Mouse (Mus musculus): ENCODE measurements around the gene Gm10721.
A peak's percentile ranks its signal among the peaks of the same experiment; 100 is the strongest.
"Not testable (repeated sequence)": the region's sequence is repeated elsewhere in the genome, so short reads cannot be mapped to it uniquely, and the experiment has no call there.

Gm10721 gene

GRCm38 (mm10) chr9:3025653-3026052, 12.7 kb downstream of the Gm10721 start:
- peak; percentile 76 to 95 for DNase-seq (ENCODE audit: low spot score in 2 of 2)

GRCm38 (mm10) chr9:3026136-3026535, 13.2 kb downstream of the Gm10721 start:
- DNase-seq (ENCODE audit: low spot score in 2 of 2) = peak in 1 of 2 experiments; percentile 56

DNA sequence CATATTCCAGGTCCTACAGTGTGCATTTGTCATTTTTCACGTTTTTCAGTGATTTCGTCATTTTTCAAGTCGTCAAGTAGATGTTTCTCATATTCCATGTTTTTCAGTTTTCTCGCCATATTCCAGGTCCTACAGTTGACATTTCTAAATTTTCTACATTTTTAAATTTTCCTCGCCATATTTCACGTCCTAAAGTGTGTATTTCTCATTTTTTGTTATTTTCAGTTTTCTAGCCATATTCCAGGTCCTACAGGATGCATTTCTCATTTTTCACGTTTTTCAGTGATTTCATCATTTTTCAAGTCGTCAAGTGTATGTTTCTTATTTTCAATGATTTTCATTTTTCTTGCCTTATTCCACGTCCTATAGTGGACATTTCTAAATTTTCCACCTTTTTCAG, 13.8 kb downstream of the Gm10721 start:
- DNase-seq (ENCODE audit: low spot score in 2 of 2) = peak in 1 of 2 experiments; percentile 57

- peak in 1 of 2 experiments; percentile 21 for DNase-seq (ENCODE audit: low spot score in 2 of 2)
Observed at GRCm38 (mm10) chr9:3027200-3027599, 14.3 kb downstream of the Gm10721 start.

DNA sequence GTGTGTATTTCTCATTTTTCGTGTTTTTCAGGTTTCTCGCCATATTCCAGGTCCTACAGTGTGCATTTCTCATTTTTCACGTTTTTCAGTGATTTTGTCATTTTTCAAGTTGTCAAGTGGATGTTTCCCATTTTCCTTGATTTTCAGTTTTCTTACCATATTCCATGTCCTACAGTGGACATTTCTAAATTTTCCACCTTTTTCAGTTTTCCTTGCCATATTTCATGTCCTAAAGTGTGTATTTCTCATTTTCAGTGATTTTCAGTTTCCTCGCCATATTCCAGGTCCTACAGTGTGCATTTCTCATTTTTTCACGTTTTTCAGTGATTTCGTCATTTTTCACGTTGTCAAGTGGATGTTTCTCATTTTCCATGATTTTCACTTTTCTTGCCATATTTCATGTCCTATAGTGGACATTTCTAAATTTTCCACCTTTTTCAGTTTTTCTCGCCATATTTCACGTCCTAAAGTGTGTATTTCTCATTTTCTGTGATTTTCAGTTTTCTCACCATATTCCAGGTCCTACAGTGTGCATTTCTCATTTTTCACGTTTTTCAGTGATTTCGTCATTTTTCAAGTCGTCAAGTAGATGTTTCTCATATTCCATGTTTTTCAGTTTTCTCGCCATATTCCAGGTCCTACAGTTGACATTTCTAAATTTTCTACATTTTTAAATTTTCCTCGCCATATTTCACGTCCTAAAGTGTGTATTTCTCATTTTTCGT, 16.5 kb downstream of the Gm10721 start:
- DNase-seq (ENCODE audit: low spot score in 2 of 2) = peak; percentile 40 to 63

- DNase-seq (ENCODE audit: low spot score in 2 of 2) = peak in 1 of 2 experiments; percentile 65
Observed at GRCm38 (mm10) chr9:3030677-3031318, 17.9 kb downstream of the Gm10721 start.

DNA sequence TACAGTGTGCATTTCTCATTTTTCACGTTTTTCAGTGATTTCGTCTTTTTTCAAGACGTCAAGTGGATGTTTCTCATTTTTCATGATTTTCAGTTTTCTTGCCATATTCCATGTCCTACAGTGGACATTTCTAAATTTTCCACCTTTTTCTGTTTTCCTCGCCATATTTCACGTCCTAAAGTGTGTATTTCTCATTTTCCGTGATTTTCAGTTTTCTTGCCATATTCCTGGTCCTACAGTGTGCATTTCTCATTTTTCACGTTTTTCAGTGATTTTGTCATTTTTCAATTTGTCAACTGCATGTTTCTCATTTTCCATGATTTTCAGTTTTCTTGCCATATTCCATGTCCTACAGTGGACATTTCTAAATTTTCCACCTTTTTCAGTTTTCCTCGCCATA, 21.4 kb downstream of the Gm10721 start, which contains the start of gene Gm17535:
Gm17535 (plus strand) TSS at position 301 of the 400 bp plus-strand sequence.
- DNase-seq (ENCODE audit: low spot score in 2 of 2) = not testable (repeated sequence)

DNA sequence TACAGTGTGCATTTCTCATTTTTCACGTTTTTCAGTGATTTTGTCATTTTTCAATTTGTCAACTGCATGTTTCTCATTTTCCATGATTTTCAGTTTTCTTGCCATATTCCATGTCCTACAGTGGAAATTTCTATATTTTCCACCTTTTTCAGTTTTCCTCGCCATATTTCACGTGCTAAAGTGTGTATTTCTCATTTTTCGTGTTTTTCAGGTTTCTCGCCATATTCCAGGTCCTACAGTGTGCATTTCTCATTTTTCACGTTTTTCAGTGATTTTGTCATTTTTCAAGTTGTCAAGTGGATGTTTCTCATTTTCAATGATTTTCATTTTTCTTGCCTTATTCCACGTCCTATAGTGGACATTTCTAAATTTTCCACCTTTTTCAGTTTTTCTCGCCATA, 23.6 kb downstream of the Gm10721 start, which contains the start of gene Gm10715:
Gm10715 (plus strand) TSS at position 301 of the 400 bp plus-strand sequence.
- not testable (repeated sequence) for DNase-seq (ENCODE audit: low spot score in 2 of 2)

- not testable (repeated sequence) for DNase-seq (ENCODE audit: low spot score in 2 of 2)
Observed at GRCm38 (mm10) chr9:3038161-3038560, 25.2 kb downstream of the Gm10721 start.

Measured in spleen, postnatal 10 days (tissue).